In genomic region chr10:42220418-42220952, GRCm38 (mm10) we compare ENCODE assay signal across 14 mouse cellular contexts. TPM values are rescaled to one million over a fixed set of nuclear protein-coding genes. Genes with fewer than 3 reads are reported as not detected.
DNase-seq lines count a peak whose midpoint lies in the region; ATAC-seq and TF ChIP-seq lines count a peak whose summit lies in the region.
"Had no signal": no experiment of that assay in that cellular context is flagged by ENCODE, and none has a peak within 500 bp of the region (broad histone marks: within the 10 kb centered on the region; RNA-seq: fewer than 3 reads in every experiment).

No protein-coding gene starts in this region.

- intact Hi-C loops in left cerebral cortex, postnatal 36 days (cut with DNase I), result no loop called here

- no peaks in the 10 kb centered on the region for H3K27me3 ChIP-seq in kidney, adult 2 months (replicated peaks; ENCODE audit: control insufficient read depth, insufficient read depth, low read length)
- H3K27me3 ChIP-seq: hindbrain, embryonic 12.5 days; limb, embryonic 15.5 days; stomach, embryonic 15.5 days had no signal

- ATAC-seq in CD4-positive, CD25-positive, alpha-beta regulatory T cell, adult 4 months, result peak; percentile 50

- peaks cover 9% of the 10 kb centered on the region; the same call in 1 of the 2 replicates for H3K4me1 ChIP-seq in kidney, adult 2 months (ENCODE audit: control insufficient read depth, insufficient read depth, low read length)
- peaks cover 19% of the 10 kb centered on the region for H3K4me1 ChIP-seq in lung, adult 2 months (ENCODE audit: control insufficient read depth, insufficient read depth, low read length)

- DNase-seq in kidney, adult 2 months, result peak; percentile 36
- DNase-seq in kidney, adult 11 months, result no peak
- DNase-seq in induced T-regulatory cell, adult 2 months (ENCODE audit: low read depth), result peak; percentile 14
- peak; percentile 36 for DNase-seq in naive thymus-derived CD4-positive, alpha-beta T cell, adult 2 months (ENCODE audit: low read depth)
- DNase-seq in left cerebral cortex, postnatal 36 days (ENCODE audit: low spot score in 2 of 2), result no peak
- DNase-seq in lung, adult 2 months, result no peak
- DNase-seq in adrenal gland, postnatal 4 days (ENCODE audit: low spot score in 2 of 2), result no peak
- DNase-seq: cerebellum, adult 2 months; gastrocnemius, postnatal 14 days; midbrain, embryonic 14.5 days had no signal

- H3K36me3 ChIP-seq in kidney, adult 2 months (ENCODE audit: control insufficient read depth, insufficient read depth, low read length), result no peaks in the 10 kb centered on the region
- H3K36me3 ChIP-seq: hindbrain, embryonic 12.5 days; limb, embryonic 15.5 days; stomach, embryonic 15.5 days had no signal

- no peak for TF ChIP-seq CTCF in kidney, adult 2 months (conservative IDR thresholded peaks at IDR 0.05; ENCODE audit: insufficient read depth, insufficient read length, low read depth, low read length)
- no peak for TF ChIP-seq CTCF in lung, adult 2 months (IDR thresholded peaks at IDR 0.05; ENCODE audit: insufficient read depth, low read length)

- WGBS in kidney, adult 2 months, result 43% methylated on average over 5 of the region's 5 CpGs
- WGBS in lung, adult 2 months, result 35% methylated on average over 5 of the region's 5 CpGs

- H3K4me3 ChIP-seq in kidney, adult 2 months (ENCODE audit: insufficient read depth, low read depth, low read length), result no peak overlapping the region
- H3K4me3 ChIP-seq in lung, adult 2 months (replicated peaks; ENCODE audit: extremely low read depth, low read depth, low read length), result no peak overlapping the region
- H3K4me3 ChIP-seq: hindbrain, embryonic 12.5 days; limb, embryonic 15.5 days; stomach, embryonic 15.5 days had no signal

- no peak for TF ChIP-seq POLR2A in kidney, adult 2 months (IDR thresholded peaks at IDR 0.05; ENCODE audit: low read depth, low read length)
- no peak for TF ChIP-seq POLR2A in lung, adult 2 months (IDR thresholded peaks at IDR 0.05; ENCODE audit: borderline replicate concordance, extremely low read depth, low read depth, low read length)

- no peak overlapping the region for H3K27ac ChIP-seq in kidney, adult 2 months (ENCODE audit: insufficient read depth, low read depth, low read length)
- H3K27ac ChIP-seq: hindbrain, embryonic 12.5 days; limb, embryonic 15.5 days; stomach, embryonic 15.5 days had no signal

RNA-seq across cellular contexts. Expression of gene Foxo3, which starts 56.1 kb away (rescaled TPM):
- 29.2 and 35.5 TPM in 2 replicates for polyA plus RNA-seq in kidney, adult 2 months (2012; rRNA removed)
- polyA plus RNA-seq in CD4-positive, CD25-positive, alpha-beta regulatory T cell, adult 4 months (2017; shearing (Covaris generic)), result 10 to 100 TPM in 1 of 2 experiments, 1 to 10 TPM in 1; 8.6 to 12.8 TPM
- total RNA-seq in left cerebral cortex, postnatal 36 days (2021), result 10 to 100 TPM; 73.1 to 78.6 TPM
- polyA plus RNA-seq in lung, adult 2 months (2012; rRNA removed), result 49.3 and 79.9 TPM in 2 replicates
- 10 to 100 TPM; 71.7 to 72.8 TPM for total RNA-seq in adrenal gland, postnatal 4 days (2021)

Comparison
In these comparisons a context has a peak if more than half of its experiments do, and no peak if none do; other contexts are left out.
1. DNase-seq: peak in kidney, adult 2 months (single experiment), induced T-regulatory cell, adult 2 months (single experiment) and naive thymus-derived CD4-positive, alpha-beta T cell, adult 2 months (single experiment); none in kidney, adult 11 months (single experiment), left cerebral cortex, postnatal 36 days (0 of 2), lung, adult 2 months (single experiment) and adrenal gland, postnatal 4 days (0 of 2).